Mouse (Mus musculus) limb, embryonic 13.5 days (tissue): Measurements from ENCODE around the gene Arhgef7. TPM values are rescaled to one million over a fixed set of nuclear protein-coding genes. Genes with fewer than 3 reads are reported as not detected.
"Not testable (repeated sequence)": the region's sequence is repeated elsewhere in the genome, so short reads cannot be mapped to it uniquely, and the experiment has no call there.

ENCODE experiments used
- ATAC-seq: fragments of 200-750 bp; cut with Nextera tagmentation; 2 replicates; pipeline ENCODE4 v1.8.0; 2017; ENCODE audit warnings: low read depth, moderate number of reproducible peaks, moderate TSS enrichment; ENCODE audit not compliant: low FRiP score
- H3K27ac ChIP-seq: fragments of 300-500 bp; sonication (generic); 2 replicates; pipeline ENCODE4 v1.5.1; 2015; ENCODE audit warnings: inconsistent platforms, mild to moderate bottlenecking, moderate library complexity
- H3K27me3 ChIP-seq: fragments of 300-500 bp; sonication (generic); 2 replicates; pipeline ENCODE4 v1.6.1; 2015; ENCODE audit warnings: mild to moderate bottlenecking, inconsistent platforms
- H3K36me3 ChIP-seq: fragments of 300-500 bp; sonication (generic); 2 replicates; pipeline ENCODE4 v1.6.1; 2015; ENCODE audit warnings: inconsistent platforms, mild to moderate bottlenecking, moderate library complexity
- H3K4me1 ChIP-seq: fragments of 300-500 bp; sonication (generic); 2 replicates; pipeline ENCODE4 v1.6.1; 2015; ENCODE audit warnings: inconsistent platforms
- H3K4me2 ChIP-seq: fragments of 300-500 bp; sonication (generic); replicated peaks from 2 replicates; pipeline ENCODE4 v1.6.1; 2015; ENCODE audit warnings: inconsistent platforms, mild to moderate bottlenecking, moderate library complexity
- H3K4me3 ChIP-seq: fragments of 300-500 bp; sonication (generic); 2 replicates; pipeline ENCODE4 v1.5.1; 2015; ENCODE audit warnings: moderate library complexity, mild to moderate bottlenecking, inconsistent platforms
- H3K9ac ChIP-seq: fragments of 300-500 bp; sonication (generic); 2 replicates; pipeline ENCODE4 v1.6.1; 2015; ENCODE audit warnings: mild to moderate bottlenecking, inconsistent platforms
- H3K9me3 ChIP-seq: fragments of 300-500 bp; sonication (generic); 2 replicates; pipeline ENCODE4 v1.6.1; 2016; ENCODE audit warnings: inconsistent platforms
- WGBS: fragments of 180-500 bp; shearing (Covaris S2); methylation state at CpG from one replicate; pipeline ENCODE4 v1.1.7; 2015; 5-methylcytosine and 5-hydroxymethylcytosine counted together
- polyA plus RNA-seq: library from polyadenylated mRNA; unstranded; fragments of >200 nt; fragmentation: Nextera tagmentation; extraction: Ambion mirVana; gene quantifications from 2 replicates; pipeline ENCODE4 v1.2.1, GENCODE M21; 2015

Gene Arhgef7
- polyA plus RNA-seq, 1 experiment from 2014 or later, result 52.3 TPM

- Histone ChIP-seq H3K4me1 (no peaks in the 10 kb centered on the region), H3K36me3 (peaks cover 91% of the 10 kb centered on the region), H3K4me2 (no peak overlapping the region), H3K27ac (no peak overlapping the region), H3K9me3 (no peaks in the 10 kb centered on the region), H3K27me3 (no peaks in the 10 kb centered on the region), H3K9ac (no peak overlapping the region), H3K4me3 (no peak overlapping the region)
- WGBS, result 90% methylated on average over 10 of the region's 10 CpGs
- no peak for ATAC-seq
These were observed 103.7 kb downstream of the Arhgef7 start for GRCm38 (mm10) chr8:11831174-11831573.

GRCm38 (mm10) chr8:11831939-11832338, 104.4 kb downstream of the Arhgef7 start:
- H3K36me3 ChIP-seq, result peaks cover 87% of the 10 kb centered on the region
- ATAC-seq, result no peak
- WGBS, result 82% methylated on average over 5 of the region's 5 CpGs
- no peaks in the 10 kb centered on the region for H3K4me1 ChIP-seq
- no peak overlapping the region for H3K27ac ChIP-seq
- H3K4me3 ChIP-seq, result no peak overlapping the region
- no peaks in the 10 kb centered on the region for H3K27me3 ChIP-seq
- no peak overlapping the region for H3K9ac ChIP-seq
- H3K9me3 ChIP-seq, result no peaks in the 10 kb centered on the region
- no peak overlapping the region for H3K4me2 ChIP-seq

GRCm38 (mm10) chr8:11833157-11833556, 105.6 kb downstream of the Arhgef7 start:
- Histone ChIP-seq H3K9ac (no peak overlapping the region), H3K27me3 (no peaks in the 10 kb centered on the region), H3K4me2 (no peak overlapping the region), H3K4me1 (no peaks in the 10 kb centered on the region), H3K27ac (no peak overlapping the region), H3K9me3 (no peaks in the 10 kb centered on the region), H3K36me3 (peaks cover 77% of the 10 kb centered on the region), H3K4me3 (no peak overlapping the region)
- WGBS, result 86% methylated on average over 4 of the region's 4 CpGs
- no peak for ATAC-seq

- no peaks in the 10 kb centered on the region for H3K27me3 ChIP-seq
- no peak overlapping the region for H3K4me3 ChIP-seq
- 82% methylated on average over 5 of the region's 5 CpGs for WGBS
- H3K27ac ChIP-seq, result no peak overlapping the region
- H3K4me1 ChIP-seq, result no peaks in the 10 kb centered on the region
- H3K9me3 ChIP-seq, result no peaks in the 10 kb centered on the region
- no peak overlapping the region for H3K9ac ChIP-seq
- peaks cover 67% of the 10 kb centered on the region for H3K36me3 ChIP-seq
- no peak overlapping the region for H3K4me2 ChIP-seq
- ATAC-seq, result no peak
These were observed 106.7 kb downstream of the Arhgef7 start for GRCm38 (mm10) chr8:11834200-11834599.

GRCm38 (mm10) chr8:11834691-11835090, 107.2 kb downstream of the Arhgef7 start:
- H3K36me3 ChIP-seq, result peaks cover 62% of the 10 kb centered on the region
- 90% methylated on average over 16 of the region's 16 CpGs for WGBS

GRCm38 (mm10) chr8:11840174-11840573, 112.7 kb downstream of the Arhgef7 start, which contains the start of gene Tex29:
TSS of gene Tex29 (plus strand) at chr8:11840474.
- Histone ChIP-seq H3K9ac (no peak within 1 kb of the TSS), H3K27ac (no peak within 1 kb of the TSS), H3K27me3 (no peaks in the 10 kb centered on the region), H3K9me3 (no peaks in the 10 kb centered on the region), H3K4me1 (peaks cover 9% of the 10 kb centered on the region), H3K4me3 (no peak within 1 kb of the TSS), H3K36me3 (peaks cover 11% of the 10 kb centered on the region), H3K4me2 (no peak within 1 kb of the TSS)
- WGBS, result 85% methylated on average over 5 of the region's 5 CpGs
- no peak for ATAC-seq

More at GRCm38 (mm10) chr8:11834691-11835090, 107.2 kb downstream of the Arhgef7 start:
- no peak for ATAC-seq
- H3K9me3 ChIP-seq, result no peaks in the 10 kb centered on the region
- H3K4me1 ChIP-seq, result no peaks in the 10 kb centered on the region
- no peak overlapping the region for H3K4me2 ChIP-seq
- H3K4me3 ChIP-seq, result no peak overlapping the region
- no peak overlapping the region for H3K9ac ChIP-seq
- H3K27me3 ChIP-seq, result no peaks in the 10 kb centered on the region
- no peak overlapping the region for H3K27ac ChIP-seq

GRCm38 (mm10) chr8:11841571-11841970, 114.0 kb downstream of the Arhgef7 start:
- ATAC-seq, result no peak; the same call in 1 of the 2 replicates

GRCm38 (mm10) chr8:11842757-11843156, 115.2 kb downstream of the Arhgef7 start:
- Histone ChIP-seq H3K4me3 (no peak overlapping the region), H3K9ac (no peak overlapping the region), H3K27ac (no peak overlapping the region), H3K27me3 (no peaks in the 10 kb centered on the region), H3K36me3 (no peaks in the 10 kb centered on the region), H3K9me3 (no peaks in the 10 kb centered on the region), H3K4me2 (no peak overlapping the region), H3K4me1 (peaks cover 9% of the 10 kb centered on the region)
- ATAC-seq, result no peak
- 78% methylated on average over 8 of the region's 8 CpGs for WGBS

More at GRCm38 (mm10) chr8:11841571-11841970, 114.0 kb downstream of the Arhgef7 start:
- peaks cover 9% of the 10 kb centered on the region for H3K4me1 ChIP-seq
- H3K9ac ChIP-seq, result no peak overlapping the region
- H3K27ac ChIP-seq, result no peak overlapping the region
- H3K36me3 ChIP-seq, result no peaks in the 10 kb centered on the region; the same call in 1 of the 2 replicates
- H3K4me2 ChIP-seq, result no peak overlapping the region
- H3K4me3 ChIP-seq, result no peak overlapping the region
- no peaks in the 10 kb centered on the region for H3K9me3 ChIP-seq
- 40% methylated on average over 8 of the region's 8 CpGs for WGBS
- no peaks in the 10 kb centered on the region for H3K27me3 ChIP-seq

GRCm38 (mm10) chr8:11843677-11844315, 116.3 kb downstream of the Arhgef7 start:
- Histone ChIP-seq H3K4me2 (no peak overlapping the region), H3K36me3 (no peaks in the 10 kb centered on the region), H3K9me3 (no peaks in the 10 kb centered on the region), H3K27ac (no peak overlapping the region), H3K4me3 (no peak overlapping the region), H3K9ac (no peak overlapping the region), H3K27me3 (no peaks in the 10 kb centered on the region), H3K4me1 (peaks cover 9% of the 10 kb centered on the region)
- WGBS, result 83% methylated on average over 13 of the region's 13 CpGs
- no peak for ATAC-seq

GRCm38 (mm10) chr8:11844316-11844685, 116.8 kb downstream of the Arhgef7 start:
- no peak overlapping the region for H3K9ac ChIP-seq
- H3K9me3 ChIP-seq, result no peaks in the 10 kb centered on the region
- no peak overlapping the region for H3K27ac ChIP-seq
- no peaks in the 10 kb centered on the region for H3K27me3 ChIP-seq
- no peak overlapping the region for H3K4me3 ChIP-seq
- H3K36me3 ChIP-seq, result no peaks in the 10 kb centered on the region
- ATAC-seq, result no peak
- peaks cover 9% of the 10 kb centered on the region for H3K4me1 ChIP-seq
- WGBS, result 84% methylated on average over 7 of the region's 7 CpGs
- H3K4me2 ChIP-seq, result no peak overlapping the region

- no peak for ATAC-seq
- Histone ChIP-seq H3K9me3 (no peaks in the 10 kb centered on the region), H3K9ac (no peak overlapping the region), H3K4me3 (no peak overlapping the region), H3K27me3 (no peaks in the 10 kb centered on the region), H3K4me2 (no peak overlapping the region), H3K27ac (no peak overlapping the region), H3K4me1 (peaks cover 1% of the 10 kb centered on the region), H3K36me3 (no peaks in the 10 kb centered on the region)
- 95% methylated on average over 6 of the region's 6 CpGs for WGBS
These were observed 119.3 kb downstream of the Arhgef7 start for GRCm38 (mm10) chr8:11846807-11847206.

- no peak overlapping the region for H3K4me2 ChIP-seq
- H3K27ac ChIP-seq, result no peak overlapping the region
- no peaks in the 10 kb centered on the region for H3K27me3 ChIP-seq
- no peaks in the 10 kb centered on the region for H3K4me1 ChIP-seq
- H3K36me3 ChIP-seq, result no peaks in the 10 kb centered on the region
- no peak for ATAC-seq
- H3K9ac ChIP-seq, result no peak overlapping the region
- no peak overlapping the region for H3K4me3 ChIP-seq
- H3K9me3 ChIP-seq, result peaks cover 3% of the 10 kb centered on the region; the same call in 1 of the 2 replicates
These were observed 140.3 kb downstream of the Arhgef7 start for GRCm38 (mm10) chr8:11867832-11868231.

GRCm38 (mm10) chr8:11874227-11874626, 146.7 kb downstream of the Arhgef7 start:
- H3K27ac ChIP-seq, H3K36me3 ChIP-seq, H3K4me2 ChIP-seq, H3K4me1 ChIP-seq, H3K4me3 ChIP-seq, H3K27me3 ChIP-seq, ATAC-seq, H3K9ac ChIP-seq, H3K9me3 ChIP-seq: not testable (repeated sequence)
- WGBS, result 96% methylated on average over 6 of the region's 6 CpGs
